Mouse (Mus musculus) activated CD4-positive, CD25-positive, alpha-beta regulatory T cell, adult 4 months (primary cell): Measurements from ENCODE around the gene Pithd1. TPM values are rescaled to one million over a fixed set of nuclear protein-coding genes. Genes with fewer than 3 reads are reported as not detected.
A peak's percentile ranks its signal among the peaks of the same experiment; 100 is the strongest.

Experiments used
- ATAC-seq: one replicate; pipeline ENCODE4 v1.8.0; 2017
- polyA plus RNA-seq, 2 experiments: library from polyadenylated mRNA; unstranded; fragments of 100-300 nt; shearing (Covaris generic); gene quantifications; one replicate each; pipeline ENCODE4 v1.2.1; 2017

Gene Pithd1
- 1 to 10 TPM; 7.7 to 8.8 TPM for polyA plus RNA-seq

DNA sequence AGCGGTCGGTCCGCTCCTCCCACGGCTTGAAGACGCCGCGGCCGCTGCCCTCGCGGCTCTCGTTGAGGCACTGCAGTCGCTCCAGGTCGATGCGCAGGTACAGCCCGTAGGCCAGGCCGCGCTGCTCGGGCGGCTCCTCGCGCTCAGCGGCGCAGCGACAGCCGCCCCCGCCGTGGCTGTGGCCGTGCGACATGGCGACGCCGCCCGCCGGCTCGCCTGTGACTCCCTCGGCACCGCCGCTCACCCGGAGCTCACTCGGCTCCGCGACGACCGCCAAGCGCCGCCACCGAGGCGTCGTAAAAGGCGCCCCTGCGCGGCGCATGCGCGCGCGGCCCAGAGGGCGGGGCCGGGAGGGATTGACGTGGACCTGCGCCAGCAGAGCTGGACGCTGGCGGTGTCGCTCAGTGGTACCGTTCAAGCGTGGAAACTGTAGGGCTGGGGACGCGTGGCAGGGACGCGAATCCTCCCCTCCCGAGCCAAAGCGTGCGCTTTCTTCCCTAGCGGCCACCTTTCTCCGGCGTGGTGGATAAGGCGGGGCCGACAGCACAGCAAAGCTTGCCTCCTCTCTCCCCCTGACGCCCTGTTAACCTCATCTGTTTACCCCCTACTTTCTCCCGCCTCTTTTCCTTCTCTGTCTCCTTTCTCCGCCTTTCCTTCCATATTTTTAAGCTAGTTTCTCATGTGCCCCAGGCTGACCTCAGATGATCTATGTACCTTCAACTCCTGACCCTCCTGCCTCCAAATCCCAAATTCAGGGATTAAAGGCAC, at the start of gene Pithd1:
Gene Pithd1 (minus strand): TSS at position 322 of the 768 bp plus-strand sequence.
- ATAC-seq, result peak; percentile 80

GRCm38 (mm10) chr4:136035078-136035477, 48.0 kb upstream of the Pithd1 start:
- no peak for ATAC-seq

DNA sequence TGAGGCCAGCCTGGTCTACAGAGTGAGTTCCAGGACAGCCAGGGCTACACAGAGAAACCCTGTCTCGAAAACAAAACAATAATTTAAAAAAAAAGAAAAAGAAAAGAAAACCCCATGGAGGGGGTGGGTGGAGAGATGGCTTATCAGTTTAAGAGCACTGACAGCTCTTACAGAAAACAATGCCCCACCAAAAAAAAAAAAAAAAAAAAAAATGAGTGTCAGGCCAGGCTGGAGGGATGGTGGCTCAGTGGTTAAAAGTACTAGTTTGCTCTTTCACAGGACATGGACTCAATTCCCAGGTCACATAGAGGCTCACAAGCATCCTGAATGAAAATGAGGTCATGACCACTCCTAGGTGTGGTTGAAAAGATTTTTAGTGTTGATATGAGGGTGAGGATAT, 46.2 kb upstream of the Pithd1 start:
- ATAC-seq, result peak; percentile 33

- ATAC-seq, result peak; percentile 44
These were observed 44.2 kb upstream of the Pithd1 start for GRCm38 (mm10) chr4:136030968-136031909.

DNA sequence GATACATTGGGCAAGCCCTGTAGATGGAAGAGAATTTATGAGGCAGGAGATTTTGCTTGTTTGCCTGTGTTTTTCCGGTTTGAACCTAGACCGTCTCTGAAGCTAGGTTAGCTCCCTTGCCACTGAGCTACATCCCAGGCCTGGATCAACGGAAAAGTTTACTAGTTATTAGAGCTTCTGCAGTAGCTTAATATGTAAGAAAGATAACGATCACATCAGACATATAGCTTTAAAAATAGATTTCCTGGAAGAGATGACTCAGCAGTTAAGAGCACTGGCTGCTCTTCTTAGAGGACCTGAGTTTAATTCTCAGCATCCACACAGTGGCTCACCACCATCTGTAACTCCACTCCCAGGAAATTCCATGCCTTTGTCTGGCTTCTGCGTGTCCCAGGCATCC, 41.6 kb upstream of the Pithd1 start:
- ATAC-seq, result peak; percentile 10

DNA sequence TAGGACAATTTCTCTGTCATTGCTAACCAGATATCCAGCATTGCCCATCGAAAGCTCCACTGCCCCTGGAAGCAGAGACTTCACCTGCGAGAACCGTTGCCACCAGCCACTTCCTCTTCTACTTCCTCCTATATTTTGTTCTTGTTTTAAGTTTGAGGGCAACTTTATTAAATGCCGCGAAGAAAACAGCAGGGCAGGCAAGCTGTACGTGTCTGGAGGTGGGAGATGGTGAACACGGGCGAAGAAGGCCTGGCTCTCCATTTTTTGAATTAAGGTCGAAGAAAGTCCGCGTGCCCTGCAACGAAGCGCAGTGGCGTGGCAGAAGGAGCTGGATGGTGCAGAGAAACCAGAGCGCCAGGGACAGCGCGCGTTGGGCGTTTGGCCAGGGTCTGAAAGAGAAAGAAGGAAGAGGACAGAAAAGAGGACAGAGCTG, 41.1 kb upstream of the Pithd1 start:
- no peak for ATAC-seq

DNA sequence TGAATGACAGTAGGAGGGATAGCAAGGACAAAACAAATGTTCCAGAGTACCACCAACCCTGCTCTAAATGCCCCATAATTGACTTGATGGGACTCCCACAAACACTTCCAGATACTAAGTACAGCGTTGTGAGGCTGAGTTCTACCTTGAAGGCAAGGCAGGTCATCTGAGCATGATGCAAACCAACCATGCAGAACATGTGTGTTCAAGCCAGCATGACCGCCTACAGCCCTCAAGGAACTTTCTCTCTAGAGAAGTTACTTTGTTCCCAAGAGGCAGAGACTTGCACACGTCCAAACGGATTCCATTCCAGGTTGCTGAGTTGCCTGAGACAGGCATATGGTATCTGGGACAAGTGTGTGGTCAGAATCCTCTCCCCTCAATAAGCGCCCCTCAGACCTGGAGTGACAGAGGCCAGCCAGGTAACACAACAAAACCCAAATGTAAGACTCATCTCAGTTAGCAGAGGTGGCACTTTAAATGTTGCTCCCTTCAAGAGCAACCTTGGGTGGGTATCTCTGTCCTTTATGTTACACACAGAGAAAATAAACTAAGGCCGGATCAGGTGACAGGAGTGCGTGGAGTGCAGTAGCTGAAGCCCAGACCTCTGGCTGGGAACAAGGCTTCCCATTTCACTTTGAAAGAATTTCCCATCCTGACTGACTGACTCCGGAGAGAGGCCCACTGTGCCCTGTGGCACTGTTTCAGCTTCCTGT, 40.5 kb upstream of the Pithd1 start:
- no peak for ATAC-seq

DNA sequence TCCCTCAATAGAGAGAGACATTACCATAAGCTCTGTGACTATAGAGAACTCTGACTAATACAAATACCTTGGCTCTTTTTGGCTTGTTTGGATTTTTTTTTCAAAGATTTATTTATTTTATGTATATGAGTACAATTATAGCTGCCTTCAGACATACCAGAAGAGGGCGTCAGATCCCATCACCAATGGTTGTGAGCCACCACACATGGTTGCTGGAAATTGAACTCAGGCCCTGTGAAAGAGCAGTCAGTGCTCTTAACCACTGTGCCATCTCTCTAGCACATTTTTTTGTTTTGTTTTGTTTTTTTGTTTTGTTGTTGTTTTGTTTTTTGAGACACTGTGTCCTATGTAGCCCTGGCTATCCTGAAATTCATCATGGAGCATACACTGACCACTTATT, 38.3 kb upstream of the Pithd1 start:
- no peak for ATAC-seq

- ATAC-seq, result no peak
These were observed 35.9 kb upstream of the Pithd1 start for GRCm38 (mm10) chr4:136022924-136023323.

GRCm38 (mm10) chr4:136021549-136022047, 34.5 kb upstream of the Pithd1 start, which contains the start of gene Eloa:
Gene Eloa, minus strand, starts transcription at chr4:136021763.
- peak; percentile 99 for ATAC-seq

DNA sequence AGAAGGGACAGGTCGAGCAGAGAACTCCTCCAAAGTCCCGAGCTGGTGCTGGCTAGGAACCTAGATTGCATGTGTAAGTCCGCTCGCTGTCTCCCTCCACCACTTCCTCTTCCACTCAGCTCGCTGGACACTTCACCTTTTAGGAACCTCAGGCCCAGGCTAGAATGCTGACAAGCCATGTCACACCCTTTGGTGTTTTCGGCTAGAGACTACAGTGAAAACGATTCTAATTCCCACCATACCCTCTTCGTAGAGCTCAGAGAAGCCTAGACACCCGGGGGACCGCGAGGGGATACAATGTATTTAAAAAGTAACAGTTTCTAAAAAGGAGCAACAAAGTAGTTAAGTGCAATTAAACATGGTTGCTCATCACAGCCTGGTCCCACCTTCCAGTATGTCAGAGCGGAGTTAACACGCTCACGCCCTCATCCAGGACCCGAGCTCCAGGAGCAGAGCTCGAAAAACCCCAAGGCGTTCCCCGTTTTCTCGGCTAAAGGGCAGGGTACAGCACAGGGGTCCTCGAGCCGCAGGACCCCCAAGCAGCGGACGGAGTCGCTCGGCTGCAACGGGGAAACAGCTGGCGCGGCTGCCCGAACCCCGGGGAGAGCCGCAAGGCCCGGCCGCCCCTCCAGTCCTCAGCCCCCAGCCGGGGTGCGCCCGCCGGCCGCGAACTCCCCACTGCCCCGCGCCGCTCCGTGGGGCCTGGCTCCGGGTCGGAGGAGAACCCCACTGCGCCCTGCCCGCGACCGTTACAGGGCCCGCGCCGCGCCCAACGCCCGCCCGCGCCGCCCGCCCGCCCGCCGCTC, 33.9 kb upstream of the Pithd1 start:
- ATAC-seq, result no peak

- peak; percentile 84 for ATAC-seq
These were observed 29.1 kb upstream of the Pithd1 start for GRCm38 (mm10) chr4:136016059-136016602.

- ATAC-seq, result no peak
These were observed 23.5 kb upstream of the Pithd1 start for GRCm38 (mm10) chr4:136010586-136010985.

DNA sequence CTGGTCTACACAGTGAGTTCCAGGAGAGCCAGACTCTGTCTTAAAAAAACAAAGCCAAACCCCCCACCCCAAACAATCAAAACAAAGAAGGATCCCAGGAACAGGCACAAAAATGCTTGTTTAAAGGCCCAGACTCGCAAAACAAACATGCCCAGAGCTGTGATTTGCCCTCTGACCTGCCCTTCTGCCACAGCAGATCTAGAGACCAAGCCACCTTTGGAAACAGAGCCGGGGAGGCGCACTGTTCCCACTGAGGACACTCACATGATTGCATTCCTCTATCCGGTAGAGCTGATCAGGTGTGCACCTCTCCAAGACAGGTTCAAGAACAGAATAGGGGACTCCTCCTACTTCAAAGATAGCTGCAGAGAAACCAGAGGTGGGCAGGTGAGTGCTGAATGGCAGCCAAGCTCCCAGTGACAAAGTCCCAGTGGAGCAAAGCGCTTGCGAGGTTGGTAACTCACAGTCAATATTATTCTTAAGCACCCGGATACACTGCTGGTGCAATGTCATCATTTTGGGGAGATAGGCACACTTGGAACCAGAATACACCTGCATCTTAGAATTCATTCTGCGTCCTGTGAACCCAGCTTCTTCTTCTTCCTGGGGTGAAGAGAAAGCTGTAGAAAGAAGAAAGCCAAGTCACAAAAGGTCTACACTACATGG, 21.9 kb upstream of the Pithd1 start:
- ATAC-seq, result no peak

- peak; percentile 88 for ATAC-seq
These were observed 19.8 kb upstream of the Pithd1 start for GRCm38 (mm10) chr4:136006821-136007220.

- ATAC-seq, result no peak
These were observed 17.9 kb upstream of the Pithd1 start for GRCm38 (mm10) chr4:136004921-136005320.

DNA sequence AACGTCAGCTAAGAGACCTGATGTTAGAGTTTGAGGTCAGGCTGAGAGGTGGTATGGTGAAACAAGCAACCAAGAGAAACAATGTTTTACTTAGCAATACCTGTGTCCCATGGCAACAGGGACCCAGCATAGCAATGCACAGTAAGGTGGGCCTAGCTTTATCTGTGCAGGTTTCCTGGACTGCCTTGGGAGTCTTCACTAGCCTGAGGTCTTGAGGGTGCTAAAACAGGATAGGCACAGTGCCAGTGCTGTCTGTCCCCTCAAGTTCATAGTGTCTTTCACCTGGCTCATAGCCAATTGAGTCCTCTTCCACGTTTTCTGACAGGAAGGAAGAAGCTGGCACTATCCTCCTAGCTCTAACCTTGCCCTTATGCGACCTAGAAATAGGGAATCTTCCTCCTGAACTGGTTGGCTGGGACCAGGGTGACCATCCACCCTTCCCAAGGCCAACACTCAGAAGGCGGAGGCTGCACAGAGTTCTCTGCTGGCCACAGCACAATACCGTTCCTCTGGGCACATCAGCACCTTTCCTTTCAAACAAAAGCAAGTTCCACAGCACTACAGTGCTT, 17.1 kb upstream of the Pithd1 start:
- no peak for ATAC-seq

- no peak for ATAC-seq
These were observed 8.1 kb upstream of the Pithd1 start for GRCm38 (mm10) chr4:135995118-135995517.

- ATAC-seq, result no peak
These were observed 6.9 kb upstream of the Pithd1 start for GRCm38 (mm10) chr4:135993941-135994340.

GRCm38 (mm10) chr4:135987714-135988113, 650 bp upstream of the Pithd1 start:
- no peak for ATAC-seq
